Mouse (Mus musculus): ENCODE measurements around the gene Rilp. TPM values are rescaled to one million over a fixed set of nuclear protein-coding genes. Genes with fewer than 3 reads are reported as not detected.

Gene Rilp
- total and polyA plus RNA-seq, 3 experiments = 0.18 to 1.1 (median 0.49) TPM

- Histone ChIP-seq H3K4me3 (ENCODE audit: low read depth, low read length) (peak overlapping the region; percentile 82), H3K36me3 (replicated peaks) (peaks cover 6% of the 10 kb centered on the region), H3K4me1 (ENCODE audit: insufficient read depth, low read depth, low read length) (peaks cover 59% of the 10 kb centered on the region), H3K27me3 (ENCODE audit: insufficient read depth, low read length) (peaks cover 11% of the 10 kb centered on the region), H3K9me3 (replicated peaks) (no peaks in the 10 kb centered on the region)
- DNase-seq (ENCODE audit: low spot score) (peak; percentile 41), ATAC-seq (ENCODE audit: extremely low read depth, insufficient number of reproducible peaks, low FRiP score, poor library complexity, severe bottlenecking) (no peak)
- TF ChIP-seq CTCF (IDR thresholded peaks at IDR 0.05; ENCODE audit: low read depth, low read length) (no peak), GATA2 (IDR thresholded peaks at IDR 0.05; ENCODE audit: borderline replicate concordance, low read depth, low read length) (no peak), GATA1 (IDR thresholded peaks at IDR 0.05; ENCODE audit: borderline replicate concordance, low read length) (no peak), TAL1 (conservative IDR thresholded peaks at IDR 0.05; ENCODE audit: low read depth, low read length) (no peak), POLR2AphosphoS5 (IDR thresholded peaks at IDR 0.05; ENCODE audit: insufficient replicate concordance, low read depth, low read length) (no peak)
Observed at GRCm38 (mm10) chr11:75530845-75531373, 21.0 kb downstream of the Rilp start.

GRCm38 (mm10) chr11:75531469-75532242, 21.8 kb downstream of the Rilp start, which contains the start of gene Slc43a2:
TSS of gene Slc43a2 (plus strand) at chr11:75531694.
- DNase-seq (ENCODE audit: low spot score) = peak; percentile 99
- H3K4me1 ChIP-seq (ENCODE audit: insufficient read depth, low read depth, low read length) = peaks cover 62% of the 10 kb centered on the region
- TF ChIP-seq GATA1 (IDR thresholded peaks at IDR 0.05; ENCODE audit: borderline replicate concordance, low read length) (no peak), TAL1 (conservative IDR thresholded peaks at IDR 0.05; ENCODE audit: low read depth, low read length) (no peak), POLR2AphosphoS5 (IDR thresholded peaks at IDR 0.05; ENCODE audit: insufficient replicate concordance, low read depth, low read length) (no peak), GATA2 (IDR thresholded peaks at IDR 0.05; ENCODE audit: borderline replicate concordance, low read depth, low read length) (no peak), CTCF (IDR thresholded peaks at IDR 0.05; ENCODE audit: low read depth, low read length) (no peak)

GRCm38 (mm10) chr11:75532340-75533277, 22.7 kb downstream of the Rilp start:
- Histone ChIP-seq H3K9me3 (replicated peaks) (no peaks in the 10 kb centered on the region), H3K36me3 (replicated peaks) (peaks cover 21% of the 10 kb centered on the region), H3K27me3 (ENCODE audit: insufficient read depth, low read length) (peaks cover 2% of the 10 kb centered on the region; the same call in 1 of the 2 replicates), H3K4me1 (ENCODE audit: insufficient read depth, low read depth, low read length) (peaks cover 62% of the 10 kb centered on the region), H3K4me3 (ENCODE audit: low read depth, low read length) (peak overlapping the region; percentile 82)
- DNase-seq (ENCODE audit: low spot score) (peak; percentile 83), ATAC-seq (ENCODE audit: extremely low read depth, insufficient number of reproducible peaks, low FRiP score, poor library complexity, severe bottlenecking) (peak; percentile 52; the same call in 1 of the 2 replicates)
- no peak for TF ChIP-seq POLR2AphosphoS5 (IDR thresholded peaks at IDR 0.05; ENCODE audit: insufficient replicate concordance, low read depth, low read length)
- TF ChIP-seq GATA1 (IDR thresholded peaks at IDR 0.05; ENCODE audit: borderline replicate concordance, low read length) = no peak
- TF ChIP-seq GATA2 (IDR thresholded peaks at IDR 0.05; ENCODE audit: borderline replicate concordance, low read depth, low read length) = no peak
- no peak for TF ChIP-seq CTCF (IDR thresholded peaks at IDR 0.05; ENCODE audit: low read depth, low read length)
- TF ChIP-seq TAL1 (conservative IDR thresholded peaks at IDR 0.05; ENCODE audit: low read depth, low read length) = no peak

More at GRCm38 (mm10) chr11:75531469-75532242, 21.8 kb downstream of the Rilp start, which contains the start of gene Slc43a2:
- Histone ChIP-seq H3K36me3 (replicated peaks) (peaks cover 12% of the 10 kb centered on the region), H3K9me3 (replicated peaks) (no peaks in the 10 kb centered on the region), H3K27me3 (ENCODE audit: insufficient read depth, low read length) (peaks cover 5% of the 10 kb centered on the region; the same call in 1 of the 2 replicates), H3K4me3 (ENCODE audit: low read depth, low read length) (peak within 1 kb of the TSS; percentile 82)
- ATAC-seq (ENCODE audit: extremely low read depth, insufficient number of reproducible peaks, low FRiP score, poor library complexity, severe bottlenecking) = peak; percentile 58

GRCm38 (mm10) chr11:75533314-75534015, 23.6 kb downstream of the Rilp start:
- ATAC-seq (ENCODE audit: extremely low read depth, insufficient number of reproducible peaks, low FRiP score, poor library complexity, severe bottlenecking) = no peak
- no peak for DNase-seq (ENCODE audit: low spot score)
- H3K9me3 ChIP-seq (replicated peaks) = no peaks in the 10 kb centered on the region
- peak overlapping the region; percentile 64; the same call in 1 of the 2 replicates for H3K4me3 ChIP-seq (ENCODE audit: low read depth, low read length)
- peaks cover 29% of the 10 kb centered on the region for H3K36me3 ChIP-seq (replicated peaks)
- no peaks in the 10 kb centered on the region; the same call in 1 of the 2 replicates for H3K27me3 ChIP-seq (ENCODE audit: insufficient read depth, low read length)
- H3K4me1 ChIP-seq (ENCODE audit: insufficient read depth, low read depth, low read length) = peaks cover 70% of the 10 kb centered on the region
- no peak for TF ChIP-seq GATA2 (IDR thresholded peaks at IDR 0.05; ENCODE audit: borderline replicate concordance, low read depth, low read length)
- no peak for TF ChIP-seq TAL1 (conservative IDR thresholded peaks at IDR 0.05; ENCODE audit: low read depth, low read length)
- TF ChIP-seq POLR2AphosphoS5 (IDR thresholded peaks at IDR 0.05; ENCODE audit: insufficient replicate concordance, low read depth, low read length) = no peak
- TF ChIP-seq CTCF (IDR thresholded peaks at IDR 0.05; ENCODE audit: low read depth, low read length) = no peak
- TF ChIP-seq GATA1 (IDR thresholded peaks at IDR 0.05; ENCODE audit: borderline replicate concordance, low read length) = no peak

GRCm38 (mm10) chr11:75534286-75535033, 24.6 kb downstream of the Rilp start:
- no peak for DNase-seq (ENCODE audit: low spot score)
- no peaks in the 10 kb centered on the region for H3K9me3 ChIP-seq (replicated peaks)
- no peak overlapping the region; the same call in 1 of the 2 replicates for H3K4me3 ChIP-seq (ENCODE audit: low read depth, low read length)

More at GRCm38 (mm10) chr11:75534286-75535033, 24.6 kb downstream of the Rilp start:
- H3K27me3 ChIP-seq (ENCODE audit: insufficient read depth, low read length) = no peaks in the 10 kb centered on the region
- TF ChIP-seq TAL1 (conservative IDR thresholded peaks at IDR 0.05; ENCODE audit: low read depth, low read length) (no peak), GATA1 (IDR thresholded peaks at IDR 0.05; ENCODE audit: borderline replicate concordance, low read length) (no peak), POLR2AphosphoS5 (IDR thresholded peaks at IDR 0.05; ENCODE audit: insufficient replicate concordance, low read depth, low read length) (no peak), CTCF (IDR thresholded peaks at IDR 0.05; ENCODE audit: low read depth, low read length) (no peak), GATA2 (IDR thresholded peaks at IDR 0.05; ENCODE audit: borderline replicate concordance, low read depth, low read length) (no peak)
- H3K36me3 ChIP-seq (replicated peaks) = peaks cover 36% of the 10 kb centered on the region
- no peak for ATAC-seq (ENCODE audit: extremely low read depth, insufficient number of reproducible peaks, low FRiP score, poor library complexity, severe bottlenecking)
- H3K4me1 ChIP-seq (ENCODE audit: insufficient read depth, low read depth, low read length) = peaks cover 76% of the 10 kb centered on the region

Data from G1E (cell line).